Mouse (Mus musculus) ovary, adult 18-20 months (tissue): ENCODE measurements around the gene Mmp3.
"Not testable (repeated sequence)": the region's sequence is repeated elsewhere in the genome, so short reads cannot be mapped to it uniquely, and the experiment has no call there.

Experiments used
- DNase-seq: peaks from one replicate; pipeline ENCODE4 v3.0.0; 2022; ENCODE audit warnings: low spot score, mixed read lengths

Gene Mmp3

GRCm38 (mm10) chr9:7445522-7445921 lies at the start of gene Mmp3:
Mmp3 (plus strand) TSS chr9:7445822.
- DNase-seq = no peak

- not testable (repeated sequence) for DNase-seq
Measured at GRCm38 (mm10) chr9:7396556-7396955, 49.1 kb upstream of the Mmp3 start.

- no peak for DNase-seq
Measured at GRCm38 (mm10) chr9:7453302-7453701, 7.7 kb downstream of the Mmp3 start.

GRCm38 (mm10) chr9:7470262-7470661 lies 24.6 kb downstream of the Mmp3 start:
- no peak for DNase-seq

- DNase-seq = no peak
Measured at GRCm38 (mm10) chr9:7483684-7484394, 38.2 kb downstream of the Mmp3 start.

- no peak for DNase-seq
Measured at GRCm38 (mm10) chr9:7501138-7501537, 55.5 kb downstream of the Mmp3 start.

- no peak for DNase-seq
Measured at GRCm38 (mm10) chr9:7502051-7502450, 56.4 kb downstream of the Mmp3 start, which contains the start of gene Mmp10. Mmp10 (plus strand) TSS chr9:7502352.
